ENCODE assay signal across 8 mouse cellular contexts in the genomic region with DNA sequence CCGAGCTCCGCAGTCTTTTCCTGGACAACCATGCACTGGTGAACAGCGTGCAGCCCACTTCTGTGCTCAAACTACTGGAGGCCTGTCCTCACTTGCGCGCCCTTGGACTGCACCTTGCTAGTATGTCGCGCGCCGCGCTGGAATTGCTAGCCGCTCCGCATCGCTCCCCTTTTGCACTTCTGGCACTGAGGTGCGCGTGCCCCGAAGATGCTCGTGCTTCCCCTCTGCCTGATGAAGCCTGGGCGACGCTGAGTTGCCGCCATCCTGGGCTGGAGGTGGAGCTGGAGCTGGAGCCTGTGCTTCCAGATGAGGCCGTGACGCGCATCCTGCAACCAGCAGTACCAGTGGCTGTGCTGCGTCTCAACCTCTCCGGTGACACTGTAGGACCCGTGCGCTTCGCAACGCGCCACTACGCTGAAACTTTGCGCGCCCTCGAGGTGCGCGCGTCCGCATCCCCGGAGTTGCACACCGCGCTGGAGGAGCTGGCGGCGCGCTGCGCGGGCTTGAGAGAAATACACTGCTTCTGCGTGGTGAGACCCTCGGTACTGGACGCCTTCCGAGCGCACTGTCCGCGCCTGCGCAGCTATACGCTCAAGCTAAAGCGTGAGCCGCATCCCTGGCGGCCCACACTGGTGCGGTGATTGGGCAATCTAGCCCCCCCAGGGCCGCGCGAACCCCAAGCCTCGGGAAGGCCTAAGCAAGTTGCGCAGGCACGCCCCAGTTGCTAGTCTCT. TPM values are rescaled to one million over a fixed set of nuclear protein-coding genes. Genes with fewer than 3 reads are reported as not detected.
DNase-seq lines count a peak whose midpoint lies in the region; ATAC-seq and TF ChIP-seq lines count a peak whose summit lies in the region.

No protein-coding gene starts in this region.

- no peaks in the 10 kb centered on the region for H3K9me3 ChIP-seq in heart, embryonic 16.5 days (replicated peaks; ENCODE audit: control insufficient read depth, low read length)
- H3K9me3 ChIP-seq in midbrain, embryonic 11.5 days (ENCODE audit: control insufficient read depth, low read length), result no peaks in the 10 kb centered on the region; the same call in 1 of the 2 replicates

- H3K4me3 ChIP-seq in kidney, adult 2 months (ENCODE audit: insufficient read depth, low read depth, low read length), result peak overlapping the region; percentile 56
- peak overlapping the region; percentile 58 for H3K4me3 ChIP-seq in heart, embryonic 16.5 days (ENCODE audit: low read length)
- peak overlapping the region; percentile 37 for H3K4me3 ChIP-seq in midbrain, embryonic 11.5 days (ENCODE audit: low read depth, low read length)

- WGBS in kidney, adult 2 months, result 38% methylated on average over 65 of the region's 65 CpGs
- 5% methylated on average over 65 of the region's 65 CpGs for WGBS in heart, embryonic 16.5 days
- WGBS in midbrain, embryonic 11.5 days, result under 1% methylated on average over 65 of the region's 65 CpGs

- TF ChIP-seq POLR2A in kidney, adult 2 months (IDR thresholded peaks at IDR 0.05; ENCODE audit: low read depth, low read length), result no peak

- H3K4me2 ChIP-seq in heart, embryonic 16.5 days (ENCODE audit: low read depth, low read length), result peak overlapping the region; percentile 93
- peak overlapping the region; percentile 68 for H3K4me2 ChIP-seq in midbrain, embryonic 11.5 days

- no peaks in the 10 kb centered on the region for H3K27me3 ChIP-seq in kidney, adult 2 months (replicated peaks; ENCODE audit: control insufficient read depth, insufficient read depth, low read length)
- H3K27me3 ChIP-seq in heart, embryonic 16.5 days (ENCODE audit: control insufficient read depth, insufficient read depth, low read length), result peaks cover 61% of the 10 kb centered on the region
- peaks cover 98% of the 10 kb centered on the region for H3K27me3 ChIP-seq in midbrain, embryonic 11.5 days (ENCODE audit: control insufficient read depth, insufficient read depth, low read length)

- peak overlapping the region; percentile 71 for H3K9ac ChIP-seq in heart, embryonic 16.5 days (ENCODE audit: low read length)
- peak overlapping the region; percentile 33; the same call in 1 of the 2 replicates for H3K9ac ChIP-seq in midbrain, embryonic 11.5 days (ENCODE audit: low read length)

- no peak overlapping the region for H3K27ac ChIP-seq in kidney, adult 2 months (ENCODE audit: insufficient read depth, low read depth, low read length)
- H3K27ac ChIP-seq in heart, embryonic 16.5 days (ENCODE audit: low read length), result no peak overlapping the region
- H3K27ac ChIP-seq in midbrain, embryonic 11.5 days (ENCODE audit: low read depth, low read length), result no peak overlapping the region

- ATAC-seq in heart, embryonic 16.5 days (replicated peaks; ENCODE audit: extremely low read depth, insufficient read depth, low FRiP score), result 0 out of 2 replicates have a peak, but pooled peaks have one; percentile 1
- ATAC-seq in midbrain, embryonic 11.5 days (ENCODE audit: low FRiP score), result peak; percentile 68

- no peak for TF ChIP-seq CTCF in kidney, adult 2 months (conservative IDR thresholded peaks at IDR 0.05; ENCODE audit: insufficient read depth, insufficient read length, low read depth, low read length)

- H3K4me1 ChIP-seq in kidney, adult 2 months (ENCODE audit: control insufficient read depth, insufficient read depth, low read length), result peaks cover 3% of the 10 kb centered on the region; the same call in 1 of the 2 replicates
- peaks cover 32% of the 10 kb centered on the region for H3K4me1 ChIP-seq in heart, embryonic 16.5 days (ENCODE audit: control insufficient read depth, insufficient read depth, low read length)
- peaks cover 19% of the 10 kb centered on the region for H3K4me1 ChIP-seq in midbrain, embryonic 11.5 days (ENCODE audit: control insufficient read depth, insufficient read depth, low read length)

- no peak for DNase-seq in kidney, adult 2 months
- no peak for DNase-seq in kidney, adult 8-10 months
- peak; percentile 38 to 42 for DNase-seq in cerebellum, postnatal 36 days
- DNase-seq in left cerebral cortex, adult 18-20 months (ENCODE audit: low spot score in 2 of 2), result peak; percentile 79 to 89
- DNase-seq in midbrain, embryonic 11.5 days (ENCODE audit: low spot score, missing footprints), result peak; percentile 97
- peak; percentile 45 for DNase-seq in testis, postnatal 14 days (ENCODE audit: low spot score)
- DNase-seq in gastrocnemius, postnatal 4 days (ENCODE audit: low spot score in 2 of 2), result no peak

- H3K36me3 ChIP-seq in kidney, adult 2 months (ENCODE audit: control insufficient read depth, insufficient read depth, low read length), result peaks cover 1% of the 10 kb centered on the region
- no peaks in the 10 kb centered on the region for H3K36me3 ChIP-seq in heart, embryonic 16.5 days (ENCODE audit: control insufficient read depth, insufficient read depth)
- H3K36me3 ChIP-seq in midbrain, embryonic 11.5 days (ENCODE audit: control insufficient read depth, insufficient read depth, low read length), result no peaks in the 10 kb centered on the region

RNA-seq across cellular contexts. Expression of gene Hsf4, which starts 1.1 kb away (rescaled TPM):
- polyA plus RNA-seq in kidney, adult 2 months (2012; rRNA removed), result 2.1 and 2.7 TPM in 2 replicates
- polyA plus RNA-seq in heart, embryonic 16.5 days (2015; fragmentation: Nextera tagmentation; extraction: Ambion mirVana), result 0.27 and 0.29 TPM in 2 replicates
- total RNA-seq in left cerebral cortex, adult 18-20 months (2021), result 10 to 100 TPM; 25.6 to 26.5 TPM
- not detected in 2 replicates for polyA plus RNA-seq in midbrain, embryonic 11.5 days (2014; fragmentation: Nextera tagmentation; extraction: Ambion mirVana)
- total RNA-seq in gastrocnemius, postnatal 4 days (2021), result under 1 TPM; 0.21 to 0.29 TPM

RNA-seq across cellular contexts. Expression of gene Fbxl8, which starts 4.1 kb away (rescaled TPM):
- 6.9 and 8.3 TPM in 2 replicates for polyA plus RNA-seq in kidney, adult 2 months (2012; rRNA removed)
- 4.5 and 5.0 TPM in 2 replicates for polyA plus RNA-seq in heart, embryonic 16.5 days (2015; fragmentation: Nextera tagmentation; extraction: Ambion mirVana)
- 1 to 10 TPM; 1.1 to 1.6 TPM for total RNA-seq in left cerebral cortex, adult 18-20 months (2021)
- polyA plus RNA-seq in midbrain, embryonic 11.5 days (2014; fragmentation: Nextera tagmentation; extraction: Ambion mirVana), result 0.84 and 1.5 TPM in 2 replicates
- total RNA-seq in gastrocnemius, postnatal 4 days (2021), result 1 to 10 TPM; 2.2 to 2.7 TPM

RNA-seq across cellular contexts. Expression of gene Tradd, which starts 4.1 kb away (rescaled TPM):
- 13.1 and 13.5 TPM in 2 replicates for polyA plus RNA-seq in kidney, adult 2 months (2012; rRNA removed)
- polyA plus RNA-seq in heart, embryonic 16.5 days (2015; fragmentation: Nextera tagmentation; extraction: Ambion mirVana), result 20.3 and 25.4 TPM in 2 replicates
- total RNA-seq in left cerebral cortex, adult 18-20 months (2021), result 1 to 10 TPM; 7.6 to 8.9 TPM
- polyA plus RNA-seq in midbrain, embryonic 11.5 days (2014; fragmentation: Nextera tagmentation; extraction: Ambion mirVana), result 11.3 and 15.0 TPM in 2 replicates
- total RNA-seq in gastrocnemius, postnatal 4 days (2021), result 10 to 100 TPM in 1 of 2 experiments, 1 to 10 TPM in 1; 6.6 to 10.2 TPM

RNA-seq across cellular contexts. Expression of gene Nol3, which starts 7.4 kb away (rescaled TPM):
- polyA plus RNA-seq in kidney, adult 2 months (2012; rRNA removed), result 4.8 and 5.6 TPM in 2 replicates
- polyA plus RNA-seq in heart, embryonic 16.5 days (2015; fragmentation: Nextera tagmentation; extraction: Ambion mirVana), result 5.2 and 5.8 TPM in 2 replicates
- total RNA-seq in left cerebral cortex, adult 18-20 months (2021), result 10 to 100 TPM in 1 of 2 experiments, 1 to 10 TPM in 1; 9.4 to 10.8 TPM
- 2.0 and 3.2 TPM in 2 replicates for polyA plus RNA-seq in midbrain, embryonic 11.5 days (2014; fragmentation: Nextera tagmentation; extraction: Ambion mirVana)
- 10 to 100 TPM; 26.5 to 27.1 TPM for total RNA-seq in gastrocnemius, postnatal 4 days (2021)

RNA-seq across cellular contexts. Expression of gene B3gnt9, which starts 13.6 kb away (rescaled TPM):
- polyA plus RNA-seq in kidney, adult 2 months (2012; rRNA removed), result 4.8 and 5.3 TPM in 2 replicates
- 12.7 and 13.1 TPM in 2 replicates for polyA plus RNA-seq in heart, embryonic 16.5 days (2015; fragmentation: Nextera tagmentation; extraction: Ambion mirVana)
- 1 to 10 TPM; 3.0 to 3.5 TPM for total RNA-seq in left cerebral cortex, adult 18-20 months (2021)
- 5.6 and 6.1 TPM in 2 replicates for polyA plus RNA-seq in midbrain, embryonic 11.5 days (2014; fragmentation: Nextera tagmentation; extraction: Ambion mirVana)
- 10 to 100 TPM; 14.9 to 15.3 TPM for total RNA-seq in gastrocnemius, postnatal 4 days (2021)

Comparison
In these comparisons a context has a peak if more than half of its experiments do, and no peak if none do; other contexts are left out.
1. DNase-seq: peak in cerebellum, postnatal 36 days (2 of 2), left cerebral cortex, adult 18-20 months (2 of 2), midbrain, embryonic 11.5 days (single experiment) and testis, postnatal 14 days (single experiment); none in kidney, adult 2 months (single experiment), kidney, adult 8-10 months (0 of 2) and gastrocnemius, postnatal 4 days (0 of 2).
2. Peak in every context shown above with its lines, with median percentiles within 50 percentile points of each other: H3K4me3 ChIP-seq.